Mouse (Mus musculus): ENCODE data around the gene Psat1. TPM values are rescaled to one million over a fixed set of nuclear protein-coding genes. Genes with fewer than 3 reads are reported as not detected.

Gene Psat1
- polyA plus RNA-seq, 1 experiment from 2014 or later, result 176 TPM

Other genes starting within 250 kb of the Psat1 start
- 29.9 and 30.6 TPM in 2 replicates for gene Cep78, start 37.7 kb upstream of the Psat1 start, polyA plus RNA-seq (2015; fragmentation: Nextera tagmentation; extraction: Ambion mirVana)
- 30.6 and 34.3 TPM in 2 replicates for gene Gnaq, start 185.5 kb upstream of the Psat1 start, polyA plus RNA-seq (2015; fragmentation: Nextera tagmentation; extraction: Ambion mirVana)

All from lung, embryonic 15.5 days (tissue).